Mouse (Mus musculus): ENCODE results near the gene Glis1. TPM values are rescaled to one million over a fixed set of nuclear protein-coding genes. Genes with fewer than 3 reads are reported as not detected.

The Glis1 gene
- polyA plus RNA-seq, 1 experiment from 2014 or later = 1.7 TPM

- 69% methylated on average over 12 of the region's 12 CpGs for WGBS
- no peaks in the 10 kb centered on the region for H3K27me3 ChIP-seq
- no peaks in the 10 kb centered on the region for H3K9me3 ChIP-seq
- H3K27ac ChIP-seq = no peak overlapping the region
- H3K4me3 ChIP-seq = no peak overlapping the region
- no peaks in the 10 kb centered on the region for H3K36me3 ChIP-seq
- no peak for ATAC-seq (ENCODE audit: low FRiP score)
- peaks cover 12% of the 10 kb centered on the region; the same call in 1 of the 2 replicates for H3K4me1 ChIP-seq (replicated peaks)
- H3K4me2 ChIP-seq = no peak overlapping the region
- no peak overlapping the region for H3K9ac ChIP-seq
Measured at GRCm38 (mm10) chr4:107457602-107458001, 23.2 kb downstream of the Glis1 start.

GRCm38 (mm10) chr4:107458907-107459306 is 24.5 kb downstream of the Glis1 start:
- Histone ChIP-seq H3K4me3 (no peak overlapping the region), H3K9ac (no peak overlapping the region), H3K4me1 (replicated peaks) (0 out of 2 replicates have a peak, but pooled peaks cover 4% of the 10 kb centered on the region), H3K36me3 (no peaks in the 10 kb centered on the region), H3K9me3 (no peaks in the 10 kb centered on the region), H3K27me3 (no peaks in the 10 kb centered on the region), H3K4me2 (no peak overlapping the region), H3K27ac (no peak overlapping the region)
- no peak for ATAC-seq (ENCODE audit: low FRiP score)
- 91% methylated on average over 17 of the region's 17 CpGs for WGBS

GRCm38 (mm10) chr4:107459461-107459860 is 25.1 kb downstream of the Glis1 start:
- Histone ChIP-seq H3K4me1 (replicated peaks) (0 out of 2 replicates have a peak, but pooled peaks cover 4% of the 10 kb centered on the region), H3K9me3 (no peaks in the 10 kb centered on the region), H3K9ac (no peak overlapping the region), H3K4me2 (no peak overlapping the region), H3K4me3 (no peak overlapping the region), H3K36me3 (no peaks in the 10 kb centered on the region), H3K27me3 (no peaks in the 10 kb centered on the region), H3K27ac (no peak overlapping the region)
- ATAC-seq (ENCODE audit: low FRiP score) = no peak
- 80% methylated on average over 2 of the region's 2 CpGs for WGBS

- Histone ChIP-seq H3K27ac (no peak overlapping the region), H3K9me3 (no peaks in the 10 kb centered on the region), H3K4me3 (no peak overlapping the region), H3K36me3 (no peaks in the 10 kb centered on the region), H3K9ac (no peak overlapping the region), H3K4me2 (no peak overlapping the region), H3K27me3 (no peaks in the 10 kb centered on the region), H3K4me1 (replicated peaks) (0 out of 2 replicates have a peak, but pooled peaks cover 4% of the 10 kb centered on the region)
- no peak for ATAC-seq (ENCODE audit: low FRiP score)
- WGBS = 76% methylated on average over 11 of the region's 11 CpGs
Measured at GRCm38 (mm10) chr4:107460468-107460867, 26.1 kb downstream of the Glis1 start.

GRCm38 (mm10) chr4:107467831-107468230 is 33.4 kb downstream of the Glis1 start:
- Histone ChIP-seq H3K9me3 (no peaks in the 10 kb centered on the region), H3K4me2 (no peak overlapping the region), H3K36me3 (no peaks in the 10 kb centered on the region), H3K4me3 (no peak overlapping the region), H3K4me1 (replicated peaks) (peaks cover 15% of the 10 kb centered on the region; the same call in 1 of the 2 replicates), H3K9ac (no peak overlapping the region; the same call in 1 of the 2 replicates), H3K27me3 (0 out of 2 replicates have a peak, but pooled peaks cover 6% of the 10 kb centered on the region), H3K27ac (no peak overlapping the region)
- no peak for ATAC-seq (ENCODE audit: low FRiP score)
- 80% methylated on average over 7 of the region's 7 CpGs for WGBS

GRCm38 (mm10) chr4:107468264-107468663 is 33.9 kb downstream of the Glis1 start:
- no peak overlapping the region for H3K27ac ChIP-seq
- WGBS = 62% methylated on average over 13 of the region's 13 CpGs
- peaks cover 15% of the 10 kb centered on the region; the same call in 1 of the 2 replicates for H3K4me1 ChIP-seq (replicated peaks)
- no peak for ATAC-seq (ENCODE audit: low FRiP score)
- no peak overlapping the region for H3K4me2 ChIP-seq
- no peaks in the 10 kb centered on the region for H3K36me3 ChIP-seq
- 0 out of 2 replicates have a peak, but pooled peaks cover 6% of the 10 kb centered on the region for H3K27me3 ChIP-seq
- no peaks in the 10 kb centered on the region for H3K9me3 ChIP-seq
- no peak overlapping the region; the same call in 1 of the 2 replicates for H3K9ac ChIP-seq
- no peak overlapping the region for H3K4me3 ChIP-seq

- H3K9ac ChIP-seq = no peak overlapping the region
- no peak for ATAC-seq (ENCODE audit: low FRiP score)
- 76% methylated on average over 11 of the region's 11 CpGs for WGBS
Measured at GRCm38 (mm10) chr4:107468768-107469167, 34.4 kb downstream of the Glis1 start.

GRCm38 (mm10) chr4:107476266-107476665 is 41.9 kb downstream of the Glis1 start:
- Histone ChIP-seq H3K4me3 (no peak overlapping the region), H3K36me3 (no peaks in the 10 kb centered on the region), H3K4me2 (no peak overlapping the region), H3K4me1 (replicated peaks) (peaks cover 3% of the 10 kb centered on the region; the same call in 1 of the 2 replicates), H3K9me3 (no peaks in the 10 kb centered on the region), H3K27ac (no peak overlapping the region), H3K9ac (no peak overlapping the region), H3K27me3 (0 out of 2 replicates have a peak, but pooled peaks cover 10% of the 10 kb centered on the region)
- no peak for ATAC-seq (ENCODE audit: low FRiP score)
- 70% methylated on average over 11 of the region's 11 CpGs for WGBS

More at GRCm38 (mm10) chr4:107468768-107469167, 34.4 kb downstream of the Glis1 start:
- Histone ChIP-seq H3K36me3 (no peaks in the 10 kb centered on the region), H3K27ac (no peak overlapping the region), H3K9me3 (no peaks in the 10 kb centered on the region), H3K4me3 (no peak overlapping the region), H3K4me2 (no peak overlapping the region), H3K4me1 (replicated peaks) (peaks cover 15% of the 10 kb centered on the region; the same call in 1 of the 2 replicates), H3K27me3 (0 out of 2 replicates have a peak, but pooled peaks cover 6% of the 10 kb centered on the region)

GRCm38 (mm10) chr4:107479015-107479414 is 44.6 kb downstream of the Glis1 start:
- 63% methylated on average over 5 of the region's 5 CpGs for WGBS
- H3K4me1 ChIP-seq (replicated peaks) = peaks cover 3% of the 10 kb centered on the region; the same call in 1 of the 2 replicates
- no peak overlapping the region for H3K9ac ChIP-seq
- no peaks in the 10 kb centered on the region for H3K9me3 ChIP-seq
- ATAC-seq (ENCODE audit: low FRiP score) = no peak
- 0 out of 2 replicates have a peak, but pooled peaks cover 4% of the 10 kb centered on the region for H3K27me3 ChIP-seq
- H3K4me3 ChIP-seq = no peak overlapping the region
- no peak overlapping the region for H3K4me2 ChIP-seq
- no peak overlapping the region for H3K27ac ChIP-seq
- no peaks in the 10 kb centered on the region for H3K36me3 ChIP-seq

GRCm38 (mm10) chr4:107482541-107482940 is 48.1 kb downstream of the Glis1 start:
- Histone ChIP-seq H3K27me3 (0 out of 2 replicates have a peak, but pooled peaks cover 8% of the 10 kb centered on the region), H3K9me3 (no peaks in the 10 kb centered on the region), H3K4me2 (no peak overlapping the region), H3K36me3 (no peaks in the 10 kb centered on the region), H3K27ac (no peak overlapping the region), H3K4me1 (replicated peaks) (0 out of 2 replicates have a peak, but pooled peaks cover 3% of the 10 kb centered on the region), H3K4me3 (no peak overlapping the region), H3K9ac (no peak overlapping the region)
- WGBS = 86% methylated on average over 2 of the region's 2 CpGs
- no peak for ATAC-seq (ENCODE audit: low FRiP score)

GRCm38 (mm10) chr4:107483556-107484220 is 49.3 kb downstream of the Glis1 start:
- Histone ChIP-seq H3K4me1 (replicated peaks) (0 out of 2 replicates have a peak, but pooled peaks cover under 1% of the 10 kb centered on the region), H3K9ac (no peak overlapping the region), H3K9me3 (no peaks in the 10 kb centered on the region), H3K4me3 (no peak overlapping the region), H3K27ac (no peak overlapping the region), H3K27me3 (0 out of 2 replicates have a peak, but pooled peaks cover 4% of the 10 kb centered on the region), H3K36me3 (no peaks in the 10 kb centered on the region), H3K4me2 (no peak overlapping the region)
- no peak for ATAC-seq (ENCODE audit: low FRiP score)
- 89% methylated on average over 20 of the region's 20 CpGs for WGBS

GRCm38 (mm10) chr4:107484221-107484575 is 49.8 kb downstream of the Glis1 start:
- Histone ChIP-seq H3K27me3 (0 out of 2 replicates have a peak, but pooled peaks cover 4% of the 10 kb centered on the region), H3K27ac (no peak overlapping the region), H3K9ac (no peak overlapping the region), H3K36me3 (no peaks in the 10 kb centered on the region), H3K9me3 (no peaks in the 10 kb centered on the region), H3K4me1 (replicated peaks) (no peaks in the 10 kb centered on the region), H3K4me2 (no peak overlapping the region), H3K4me3 (no peak overlapping the region)
- WGBS = 90% methylated on average over 4 of the region's 4 CpGs
- no peak for ATAC-seq (ENCODE audit: low FRiP score)

Measured in hindbrain, embryonic 13.5 days (tissue).